Mouse (Mus musculus) lung, postnatal 0 days (tissue): ENCODE data around the gene Crb1. TPM values are rescaled to one million over a fixed set of nuclear protein-coding genes. Genes with fewer than 3 reads are reported as not detected.

Experiments
- ATAC-seq: fragments of 200-750 bp; cut with Nextera tagmentation; 2 replicates; pipeline ENCODE4 v1.8.0; 2017; ENCODE audit warnings: moderate library complexity
- DNase-seq: peaks from one replicate; pipeline ENCODE4 v3.0.0-alpha.2; 2016; ENCODE audit warnings: low spot score
- H3K27ac ChIP-seq: fragments of 300-500 bp; sonication (generic); 2 replicates; pipeline ENCODE4 v1.5.1; 2014; ENCODE audit warnings: antibody characterized with exemption, mild to moderate bottlenecking, low read length, mixed read lengths
- H3K27me3 ChIP-seq: fragments of 300-500 bp; sonication (generic); replicated peaks from 2 replicates; pipeline ENCODE4 v1.6.1; 2014; ENCODE audit warnings: low read length, mixed read lengths; ENCODE audit not compliant: insufficient read depth
- H3K36me3 ChIP-seq: fragments of 300-500 bp; sonication (generic); 2 replicates; pipeline ENCODE4 v1.6.1; 2014; ENCODE audit warnings: low read length, mixed read lengths; ENCODE audit not compliant: insufficient read depth
- H3K4me1 ChIP-seq: fragments of 300-500 bp; sonication (generic); 2 replicates; pipeline ENCODE4 v1.6.1; 2014; ENCODE audit warnings: antibody characterized with exemption, low read depth, low read length, mixed read lengths; ENCODE audit not compliant: insufficient read depth
- H3K4me2 ChIP-seq: fragments of 300-500 bp; sonication (generic); replicated peaks from 2 replicates; pipeline ENCODE4 v1.6.1; 2014; ENCODE audit warnings: low read depth, mild to moderate bottlenecking, low read length, moderate library complexity, mixed read lengths
- H3K4me3 ChIP-seq: fragments of 300-500 bp; sonication (generic); 2 replicates; pipeline ENCODE4 v1.5.1; 2014; ENCODE audit warnings: low read depth, low read length
- H3K9ac ChIP-seq: fragments of 300-500 bp; sonication (generic); replicated peaks from 2 replicates; pipeline ENCODE4 v1.6.1; 2014; ENCODE audit warnings: low read depth, mild to moderate bottlenecking
- H3K9me3 ChIP-seq: fragments of 300-500 bp; sonication (generic); 2 replicates; pipeline ENCODE4 v1.6.1; 2016; ENCODE audit warnings: low read length, mixed read lengths
- CTCF ChIP-seq: IDR thresholded peaks from 2 replicates; pipeline ENCODE4 v1.5.1; 2016; ENCODE audit warnings: antibody characterized with exemption, mild to moderate bottlenecking
- EP300 ChIP-seq: IDR thresholded peaks from 2 replicates; pipeline ENCODE4 v1.6.1; 2016; ENCODE audit warnings: antibody characterized with exemption, mild to moderate bottlenecking, control low read depth
- WGBS: fragments of 180-500 bp; shearing (Covaris S2); extraction: QIAGEN DNeasy Blood & Tissue Kit; methylation state at CpG from one replicate; pipeline ENCODE4 v1.1.7; 2014; 5-methylcytosine and 5-hydroxymethylcytosine counted together
- polyA plus RNA-seq: library from polyadenylated mRNA; unstranded; fragments of >200 nt; fragmentation: Nextera tagmentation; extraction: Ambion mirVana; gene quantifications from 2 replicates; pipeline ENCODE4 v1.2.1, GENCODE M21; 2015

Crb1 gene
- polyA plus RNA-seq, 1 experiment from 2014 or later, result 0.10 TPM

GRCm38 (mm10) chr1:139161619-139162018 is 215.3 kb downstream of the Crb1 start:
- Histone ChIP-seq H3K27ac (no peak overlapping the region), H3K36me3 (no peaks in the 10 kb centered on the region), H3K27me3 (no peaks in the 10 kb centered on the region), H3K4me1 (no peaks in the 10 kb centered on the region), H3K9me3 (no peaks in the 10 kb centered on the region), H3K4me2 (no peak overlapping the region), H3K9ac (no peak overlapping the region), H3K4me3 (no peak overlapping the region)
- peak; percentile 51 for TF ChIP-seq CTCF
- no peak for TF ChIP-seq EP300
- 43% methylated on average over 3 of the region's 3 CpGs for WGBS
- DNase-seq (no peak), ATAC-seq (peak; percentile 33; the same call in 1 of the 2 replicates)

GRCm38 (mm10) chr1:139156397-139156796 is 220.5 kb downstream of the Crb1 start:
- no peak overlapping the region for H3K9ac ChIP-seq
- H3K9me3 ChIP-seq, result no peaks in the 10 kb centered on the region
- no peaks in the 10 kb centered on the region for H3K4me1 ChIP-seq
- no peaks in the 10 kb centered on the region for H3K27me3 ChIP-seq
- 15% methylated on average over 3 of the region's 3 CpGs for WGBS
- no peak overlapping the region for H3K4me3 ChIP-seq
- no peak overlapping the region for H3K27ac ChIP-seq
- no peaks in the 10 kb centered on the region for H3K36me3 ChIP-seq
- no peak for ATAC-seq
- peak; percentile 78 for DNase-seq
- no peak for TF ChIP-seq EP300
- peak; percentile 81 for TF ChIP-seq CTCF
- H3K4me2 ChIP-seq, result no peak overlapping the region

- Histone ChIP-seq H3K36me3 (no peaks in the 10 kb centered on the region), H3K4me2 (no peak overlapping the region), H3K9ac (no peak overlapping the region), H3K4me1 (no peaks in the 10 kb centered on the region), H3K9me3 (no peaks in the 10 kb centered on the region), H3K27me3 (no peaks in the 10 kb centered on the region), H3K27ac (no peak overlapping the region), H3K4me3 (no peak overlapping the region)
- DNase-seq (no peak), ATAC-seq (no peak)
- TF ChIP-seq EP300 (no peak), CTCF (no peak)
- 64% methylated on average over 6 of the region's 6 CpGs for WGBS
Observed at GRCm38 (mm10) chr1:139153493-139153892, 223.4 kb downstream of the Crb1 start.

- no peak overlapping the region for H3K27ac ChIP-seq
- whole genome bisulfite sequencing, result 92% methylated on average over 2 of the region's 2 CpGs
- no peak for DNase-seq
- H3K9me3 ChIP-seq, result no peaks in the 10 kb centered on the region
- ATAC-seq, result no peak
- no peak overlapping the region for H3K4me3 ChIP-seq
- no peak overlapping the region for H3K9ac ChIP-seq
- TF ChIP-seq EP300, result no peak
- no peak for TF ChIP-seq CTCF
- H3K36me3 ChIP-seq, result no peaks in the 10 kb centered on the region
- no peaks in the 10 kb centered on the region for H3K27me3 ChIP-seq
- no peaks in the 10 kb centered on the region for H3K4me1 ChIP-seq
- no peak overlapping the region for H3K4me2 ChIP-seq
Observed at GRCm38 (mm10) chr1:139153006-139153405, 223.9 kb downstream of the Crb1 start.

Other genes starting within 250 kb of the Crb1 start
- 3.0 and 4.3 TPM in 2 replicates for gene Zbtb41, start 45.2 kb upstream of the Crb1 start, polyA plus RNA-seq
- 0.54 and 0.95 TPM in 2 replicates for gene Aspm, start 77.7 kb upstream of the Crb1 start, polyA plus RNA-seq
- gene F13b, start 124.6 kb upstream of the Crb1 start, polyA plus RNA-seq, result 0.06 TPM in 1 of 2 replicates, not detected in the other
- gene Cfhr1, start 183.2 kb upstream of the Crb1 start, polyA plus RNA-seq, result not detected in 2 replicates